Comparison of ENCODE assay signal across 7 mouse cellular contexts in the genomic region with DNA sequence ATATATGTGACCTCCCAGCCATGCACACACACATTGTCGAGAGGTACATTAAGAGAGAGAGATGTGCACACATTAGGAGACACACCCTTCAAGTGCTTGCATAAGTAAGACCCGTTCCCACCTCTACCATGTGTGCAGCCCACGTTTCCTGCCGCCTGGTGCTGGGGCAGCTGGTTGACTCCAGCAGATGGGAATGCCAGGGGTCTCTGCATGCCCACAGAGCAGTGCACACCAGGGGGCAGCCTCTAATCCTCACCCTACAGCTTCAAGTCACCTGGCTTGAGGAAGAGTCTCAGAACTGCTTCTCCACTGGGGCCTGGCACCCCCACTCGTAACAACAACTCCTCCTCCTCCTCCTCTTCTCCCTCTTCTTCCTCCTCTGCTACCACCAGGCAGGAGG. TPM values are rescaled to one million over a fixed set of nuclear protein-coding genes. Genes with fewer than 3 reads are reported as not detected.
DNase-seq lines count a peak whose midpoint lies in the region; ATAC-seq and TF ChIP-seq lines count a peak whose summit lies in the region.

No protein-coding gene starts in this region.

- 0 out of 2 replicates have a peak, but pooled peaks cover 2% of the 10 kb centered on the region for H3K36me3 ChIP-seq in lung, embryonic 14.5 days (ENCODE audit: insufficient read depth)
- H3K36me3 ChIP-seq in forebrain, embryonic 15.5 days: no peaks in the 10 kb centered on the region
- H3K36me3 ChIP-seq in midbrain, embryonic 14.5 days (ENCODE audit: control insufficient read depth, insufficient read depth, low read length): peaks cover 10% of the 10 kb centered on the region; the same call in 1 of the 2 replicates

- H3K9me3 ChIP-seq in lung, embryonic 14.5 days (ENCODE audit: low read depth, low read length): no peaks in the 10 kb centered on the region
- no peaks in the 10 kb centered on the region for H3K9me3 ChIP-seq in forebrain, embryonic 15.5 days
- H3K9me3 ChIP-seq in midbrain, embryonic 14.5 days (ENCODE audit: control insufficient read depth, low read length): no peaks in the 10 kb centered on the region

- no peak overlapping the region; the same call in 1 of the 2 replicates for H3K4me3 ChIP-seq in lung, embryonic 14.5 days (ENCODE audit: low read depth, low read length)
- no peak overlapping the region for H3K4me3 ChIP-seq in brown adipose tissue, adult 24 weeks (ENCODE audit: insufficient read depth, low read depth, low read length)
- no peak overlapping the region for H3K4me3 ChIP-seq in forebrain, embryonic 15.5 days
- no peak overlapping the region for H3K4me3 ChIP-seq in midbrain, embryonic 14.5 days (replicated peaks; ENCODE audit: low read depth, low read length)
- H3K4me3 ChIP-seq in layer of hippocampus, adult 2 months: no peak overlapping the region

- peak overlapping the region; percentile 89 for H3K27ac ChIP-seq in lung, embryonic 14.5 days (ENCODE audit: low read depth)
- H3K27ac ChIP-seq in brown adipose tissue, adult 24 weeks (replicated peaks; ENCODE audit: low read depth, low read length): peak overlapping the region; percentile 64; the same call in 1 of the 2 replicates
- peak overlapping the region; percentile 13; the same call in 1 of the 2 replicates for H3K27ac ChIP-seq in forebrain, embryonic 15.5 days (replicated peaks)
- H3K27ac ChIP-seq in midbrain, embryonic 14.5 days (replicated peaks; ENCODE audit: low read depth, low read length): 0 out of 2 replicates have a peak overlapping the region, but pooled peaks have one; percentile 5
- no peak overlapping the region; the same call in 1 of the 2 replicates for H3K27ac ChIP-seq in layer of hippocampus, adult 2 months

- peak overlapping the region; percentile 23; the same call in 1 of the 2 replicates for H3K9ac ChIP-seq in lung, embryonic 14.5 days
- H3K9ac ChIP-seq in forebrain, embryonic 15.5 days (replicated peaks): no peak overlapping the region
- H3K9ac ChIP-seq in midbrain, embryonic 14.5 days (replicated peaks; ENCODE audit: low read length): no peak overlapping the region

- H3K4me1 ChIP-seq in lung, embryonic 14.5 days (ENCODE audit: insufficient read depth): peaks cover 66% of the 10 kb centered on the region
- peaks cover 88% of the 10 kb centered on the region for H3K4me1 ChIP-seq in brown adipose tissue, adult 24 weeks (ENCODE audit: control insufficient read depth, insufficient read depth, insufficient read length, low read length)
- peaks cover 82% of the 10 kb centered on the region for H3K4me1 ChIP-seq in forebrain, embryonic 15.5 days
- H3K4me1 ChIP-seq in midbrain, embryonic 14.5 days (ENCODE audit: control insufficient read depth, insufficient read depth, low read length): peaks cover 59% of the 10 kb centered on the region

- peak overlapping the region; percentile 43 for H3K4me2 ChIP-seq in lung, embryonic 14.5 days
- no peak overlapping the region for H3K4me2 ChIP-seq in forebrain, embryonic 15.5 days (replicated peaks)
- no peak overlapping the region for H3K4me2 ChIP-seq in midbrain, embryonic 14.5 days (ENCODE audit: low read length)

- H3K27me3 ChIP-seq in lung, embryonic 14.5 days (ENCODE audit: insufficient read depth, low read length): no peaks in the 10 kb centered on the region
- H3K27me3 ChIP-seq in forebrain, embryonic 15.5 days: no peaks in the 10 kb centered on the region
- no peaks in the 10 kb centered on the region for H3K27me3 ChIP-seq in midbrain, embryonic 14.5 days (ENCODE audit: control insufficient read depth, insufficient read depth, low read length)

- DNase-seq in lung, embryonic 14.5 days: peak; percentile 21
- DNase-seq in lung, postnatal 14 days: no peak
- DNase-seq in midbrain, embryonic 14.5 days: no peak
- DNase-seq in cerebellum, adult 9-11 months: no peak
- DNase-seq in layer of hippocampus, adult 2 months (ENCODE audit: low spot score in 2 of 2): no peak

- peak; percentile 41 for TF ChIP-seq CTCF in lung, embryonic 14.5 days (IDR thresholded peaks at IDR 0.05; ENCODE audit: low read depth)
- TF ChIP-seq CTCF in layer of hippocampus, adult 2 months (conservative IDR thresholded peaks at IDR 0.05): no peak; the same call in 1 of the 2 replicates

- 24% methylated on average over 5 of the region's 5 CpGs for WGBS in lung, embryonic 14.5 days
- 34% methylated on average over 5 of the region's 5 CpGs for WGBS in forebrain, embryonic 15.5 days
- WGBS in midbrain, embryonic 14.5 days: 31% methylated on average over 5 of the region's 5 CpGs

- no peak for ATAC-seq in lung, embryonic 14.5 days (ENCODE audit: insufficient read depth)
- ATAC-seq in forebrain, embryonic 15.5 days (replicated peaks): no peak
- no peak for ATAC-seq in midbrain, embryonic 14.5 days (ENCODE audit: low FRiP score, low TSS enrichment)

RNA-seq across cellular contexts. Expression of gene Bahcc1, which starts 19.7 kb away (rescaled TPM):
- polyA plus RNA-seq in lung, embryonic 14.5 days (2014; fragmentation: Nextera tagmentation; extraction: Ambion mirVana): 14.3 and 15.6 TPM in 2 replicates
- 5.7 and 5.9 TPM in 2 replicates for polyA plus RNA-seq in brown adipose tissue, adult 24 weeks (2012; ENCODE audit: insufficient read depth, insufficient read length, missing spikeins)
- 15.4 and 16.1 TPM in 2 replicates for polyA plus RNA-seq in forebrain, embryonic 15.5 days (2015; fragmentation: Nextera tagmentation; extraction: Ambion mirVana)
- 20.0 and 25.9 TPM in 2 replicates for polyA plus RNA-seq in midbrain, embryonic 14.5 days (2014; fragmentation: Nextera tagmentation; extraction: Ambion mirVana)
- 10 to 100 TPM; 19.9 to 20.7 TPM for total RNA-seq in layer of hippocampus, adult 2 months (2021)
